Mouse (Mus musculus): ENCODE measurements around the gene Mier1. TPM values are rescaled to one million over a fixed set of nuclear protein-coding genes. Genes with fewer than 3 reads are reported as not detected.

The Mier1 gene
- polyA plus RNA-seq (2015; fragmentation: Nextera tagmentation; extraction: Ambion mirVana) = 53.1 and 59.0 TPM in 2 replicates

DNA sequence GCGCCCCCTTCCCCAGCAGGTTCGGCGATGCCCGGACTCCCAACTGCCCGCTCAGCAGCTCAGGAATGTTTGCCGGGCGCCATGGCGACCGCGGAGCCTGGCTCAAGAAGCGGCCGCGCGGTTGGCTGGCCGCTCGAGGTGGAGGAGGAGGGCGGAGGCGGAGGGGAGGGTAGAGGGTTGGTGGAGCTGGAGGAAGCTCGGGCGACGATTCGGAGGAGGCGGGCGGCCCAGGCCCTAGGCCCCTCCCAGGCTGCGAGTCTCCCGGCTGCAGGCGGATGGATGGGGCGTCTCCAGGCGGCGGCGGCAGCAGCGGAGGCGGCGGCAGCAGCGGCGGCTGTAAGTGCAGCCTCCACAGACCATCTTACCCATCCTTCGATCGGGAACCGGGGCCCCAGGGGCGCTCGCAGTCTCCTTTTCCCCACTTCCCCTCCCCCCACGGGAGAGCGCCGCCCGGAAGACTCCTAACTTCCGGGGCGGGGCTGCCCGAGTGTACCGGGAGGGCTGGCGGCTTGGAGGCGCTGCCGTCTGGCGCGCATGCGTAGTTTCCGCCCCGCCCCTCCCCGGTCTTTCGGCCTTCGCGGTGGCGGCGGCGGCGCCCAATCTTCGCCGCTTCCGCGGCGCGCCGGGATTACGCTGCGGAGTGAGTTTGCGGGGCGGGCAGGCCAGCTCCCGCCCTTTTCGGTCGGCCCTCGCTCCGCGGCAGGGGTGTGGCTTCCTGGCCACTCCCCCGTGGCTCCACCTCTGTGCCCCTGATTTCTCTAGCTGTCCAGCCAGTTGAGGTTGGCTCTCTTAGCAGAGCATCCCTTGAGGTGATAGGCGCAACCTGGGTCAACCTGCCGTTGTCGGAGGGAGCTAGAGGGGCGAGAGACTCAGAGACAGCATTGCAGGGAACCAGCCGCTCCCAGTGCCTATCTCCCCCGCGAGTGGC is at the start of gene Mier1, which contains the start of gene Wdr78:
Gene Mier1 (plus strand): TSS at position 207 of the 928 bp plus-strand sequence.
Gene Wdr78 (minus strand): TSS at position 372 of the 928 bp plus-strand sequence.
- H3K27me3 ChIP-seq = no peaks in the 10 kb centered on the region
- peak within 1 kb of the TSS; percentile 99 for H3K27ac ChIP-seq
- under 1% methylated on average over 89 of the region's 90 CpGs for WGBS
- H3K4me2 ChIP-seq (replicated peaks) = peak within 1 kb of the TSS; percentile 79
- H3K4me3 ChIP-seq = peak within 1 kb of the TSS; percentile 82
- no peaks in the 10 kb centered on the region for H3K9me3 ChIP-seq
- peaks cover 24% of the 10 kb centered on the region for H3K4me1 ChIP-seq
- peak; percentile 99 for ATAC-seq (ENCODE audit: low FRiP score, low read depth)
- peaks cover 14% of the 10 kb centered on the region for H3K36me3 ChIP-seq
- peak within 1 kb of the TSS; percentile 79 for H3K9ac ChIP-seq

DNA sequence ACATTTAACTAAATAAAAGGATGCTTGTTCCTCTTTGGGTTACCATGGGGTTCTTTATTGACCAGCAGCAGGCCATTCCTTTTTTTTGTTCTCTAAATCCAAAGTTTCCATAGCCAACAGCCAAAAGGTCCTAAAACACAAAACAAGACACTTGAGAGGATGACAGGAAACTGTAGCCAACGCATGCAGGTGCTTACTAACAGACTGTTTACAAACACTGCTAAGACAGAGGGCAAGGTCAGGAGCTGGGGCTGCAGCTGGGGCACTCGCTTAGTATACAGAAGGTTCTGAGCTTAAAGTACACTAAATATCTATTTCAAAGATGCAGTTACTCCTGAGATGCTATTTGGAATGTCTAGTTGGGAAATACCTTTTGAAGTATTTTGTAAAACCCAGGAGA is 49.8 kb upstream of the Mier1 start:
- H3K4me2 ChIP-seq (replicated peaks) = no peak overlapping the region
- H3K9me3 ChIP-seq = no peaks in the 10 kb centered on the region
- WGBS = 71% methylated on average over 2 of the region's 2 CpGs
- no peaks in the 10 kb centered on the region for H3K36me3 ChIP-seq
- no peaks in the 10 kb centered on the region for H3K27me3 ChIP-seq
- no peak overlapping the region for H3K9ac ChIP-seq
- ATAC-seq (ENCODE audit: low FRiP score, low read depth) = no peak
- H3K4me1 ChIP-seq = no peaks in the 10 kb centered on the region
- H3K27ac ChIP-seq = no peak overlapping the region
- H3K4me3 ChIP-seq = no peak overlapping the region

- 75% methylated on average over 5 of the region's 5 CpGs for WGBS
- Histone ChIP-seq H3K4me2 (replicated peaks) (no peak overlapping the region), H3K9me3 (no peaks in the 10 kb centered on the region), H3K36me3 (no peaks in the 10 kb centered on the region), H3K9ac (no peak overlapping the region), H3K27ac (no peak overlapping the region), H3K4me1 (no peaks in the 10 kb centered on the region), H3K27me3 (no peaks in the 10 kb centered on the region), H3K4me3 (no peak overlapping the region)
- no peak for ATAC-seq (ENCODE audit: low FRiP score, low read depth)
Observed at GRCm38 (mm10) chr4:103064976-103065375, 49.2 kb upstream of the Mier1 start.

DNA sequence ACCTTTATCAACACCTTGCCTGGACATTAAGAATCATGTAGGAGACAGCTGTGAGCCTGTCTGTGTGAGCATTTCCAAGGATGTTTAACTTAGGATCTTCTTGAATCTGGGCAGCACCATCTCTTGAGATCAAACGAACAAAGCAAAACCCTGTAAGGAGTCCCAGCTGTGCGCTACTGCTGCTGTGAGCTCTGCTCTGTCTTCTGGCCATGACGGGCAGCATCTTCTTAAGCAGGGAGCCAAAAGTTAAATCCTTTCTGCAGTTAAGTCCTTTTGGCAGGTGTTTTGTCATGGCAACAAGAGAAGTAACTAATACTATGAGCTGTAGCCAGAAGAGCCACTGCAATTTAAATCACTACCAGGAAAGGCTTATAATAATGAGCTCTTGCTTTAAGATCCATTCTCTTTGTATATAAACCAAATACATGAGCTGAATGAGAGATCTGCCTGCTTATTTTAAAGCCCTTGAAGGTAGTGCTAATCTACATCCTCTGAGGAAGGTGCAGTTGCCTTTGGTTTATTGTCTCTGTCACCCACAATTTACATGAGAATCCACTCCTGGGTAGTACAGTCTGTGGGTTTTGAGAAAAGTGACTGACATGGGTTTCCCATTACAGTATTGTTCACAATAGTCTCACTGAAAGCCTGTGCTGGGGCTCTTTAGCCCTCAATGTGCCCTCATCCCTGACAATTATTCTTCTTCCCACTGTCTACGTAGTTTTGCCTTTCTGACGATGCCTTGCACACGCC is 46.1 kb upstream of the Mier1 start:
- H3K9me3 ChIP-seq = no peaks in the 10 kb centered on the region
- no peak overlapping the region for H3K27ac ChIP-seq
- no peaks in the 10 kb centered on the region for H3K36me3 ChIP-seq
- no peak overlapping the region for H3K4me3 ChIP-seq
- H3K9ac ChIP-seq = no peak overlapping the region
- H3K27me3 ChIP-seq = no peaks in the 10 kb centered on the region
- 71% methylated on average over 6 of the region's 6 CpGs for WGBS
- no peak overlapping the region for H3K4me2 ChIP-seq (replicated peaks)
- H3K4me1 ChIP-seq = no peaks in the 10 kb centered on the region
- ATAC-seq (ENCODE audit: low FRiP score, low read depth) = no peak

GRCm38 (mm10) chr4:103070631-103071030 is 43.6 kb upstream of the Mier1 start:
- Histone ChIP-seq H3K4me2 (replicated peaks) (no peak overlapping the region), H3K4me3 (no peak overlapping the region), H3K36me3 (no peaks in the 10 kb centered on the region), H3K27me3 (no peaks in the 10 kb centered on the region), H3K27ac (no peak overlapping the region), H3K9ac (no peak overlapping the region), H3K9me3 (no peaks in the 10 kb centered on the region), H3K4me1 (no peaks in the 10 kb centered on the region)
- WGBS = 35% methylated on average over 3 of the region's 3 CpGs
- no peak for ATAC-seq (ENCODE audit: low FRiP score, low read depth)

DNA sequence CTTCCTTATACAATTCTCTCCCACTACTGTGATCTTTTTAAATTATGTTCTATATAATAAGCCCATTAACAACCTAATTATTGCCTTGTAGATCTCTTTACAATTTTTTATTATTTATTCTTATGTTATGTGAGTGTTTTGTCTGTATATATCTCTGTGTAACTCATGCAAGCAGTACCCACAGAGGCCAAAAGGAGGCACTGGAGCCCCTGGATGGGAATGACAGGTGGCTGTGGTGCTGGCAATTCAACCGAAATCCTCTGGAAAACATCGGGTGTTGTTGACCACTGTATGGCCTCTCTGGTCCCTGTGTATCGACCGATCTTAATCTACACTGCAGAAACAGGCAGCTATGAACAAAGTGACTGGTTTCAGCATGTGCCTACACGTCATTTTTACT is 29.0 kb upstream of the Mier1 start:
- ATAC-seq (ENCODE audit: low FRiP score, low read depth) = no peak
- H3K4me3 ChIP-seq = no peak overlapping the region
- WGBS = 88% methylated on average over 5 of the region's 5 CpGs

DNA sequence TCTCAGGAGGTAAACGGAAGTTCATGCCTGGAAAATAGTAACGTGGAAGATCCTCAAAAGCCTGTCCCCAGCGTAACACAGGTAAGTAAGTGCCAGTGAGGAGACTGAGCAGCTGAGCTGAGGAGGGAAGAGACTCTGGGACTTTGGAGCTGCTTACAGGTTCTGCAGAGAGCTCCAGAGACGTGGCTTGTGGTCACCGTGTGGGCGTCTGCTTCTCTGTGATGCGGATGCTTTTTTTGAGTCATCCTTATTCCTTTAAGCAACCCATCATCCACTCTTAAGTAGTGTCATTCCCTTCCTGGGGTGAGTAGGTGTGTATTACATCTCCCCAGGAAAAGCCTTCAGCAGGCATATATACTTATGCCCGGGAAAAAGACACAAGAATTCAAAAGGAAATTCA is 18.3 kb upstream of the Mier1 start:
- Histone ChIP-seq H3K9me3 (no peaks in the 10 kb centered on the region), H3K27ac (no peak overlapping the region), H3K4me1 (no peaks in the 10 kb centered on the region), H3K9ac (no peak overlapping the region), H3K27me3 (no peaks in the 10 kb centered on the region), H3K4me3 (no peak overlapping the region), H3K36me3 (no peaks in the 10 kb centered on the region), H3K4me2 (replicated peaks) (no peak overlapping the region)
- no peak for ATAC-seq (ENCODE audit: low FRiP score, low read depth)
- 91% methylated on average over 8 of the region's 8 CpGs for WGBS

More for the DNA sequence above, 29.0 kb upstream of the Mier1 start:
- Histone ChIP-seq H3K27ac (no peak overlapping the region), H3K4me1 (no peaks in the 10 kb centered on the region), H3K4me2 (replicated peaks) (no peak overlapping the region), H3K36me3 (no peaks in the 10 kb centered on the region), H3K27me3 (no peaks in the 10 kb centered on the region), H3K9me3 (no peaks in the 10 kb centered on the region), H3K9ac (no peak overlapping the region)

- Histone ChIP-seq H3K4me3 (no peak overlapping the region), H3K27me3 (no peaks in the 10 kb centered on the region), H3K9me3 (no peaks in the 10 kb centered on the region), H3K36me3 (no peaks in the 10 kb centered on the region; the same call in 1 of the 2 replicates), H3K4me2 (replicated peaks) (no peak overlapping the region), H3K27ac (no peak overlapping the region), H3K4me1 (no peaks in the 10 kb centered on the region), H3K9ac (no peak overlapping the region)
- no peak for ATAC-seq (ENCODE audit: low FRiP score, low read depth)
- 91% methylated on average over 5 of the region's 5 CpGs for WGBS
Observed at GRCm38 (mm10) chr4:103098532-103098931, 15.7 kb upstream of the Mier1 start.

GRCm38 (mm10) chr4:103112651-103113050 is 1.5 kb upstream of the Mier1 start:
- ATAC-seq (ENCODE audit: low FRiP score, low read depth) = no peak

GRCm38 (mm10) chr4:103113402-103113801 is 788 bp upstream of the Mier1 start:
- Histone ChIP-seq H3K36me3 (peaks cover 14% of the 10 kb centered on the region), H3K9me3 (no peaks in the 10 kb centered on the region), H3K4me1 (peaks cover 20% of the 10 kb centered on the region), H3K27ac (peak overlapping the region; percentile 99), H3K4me2 (replicated peaks) (peak overlapping the region; percentile 79), H3K27me3 (no peaks in the 10 kb centered on the region), H3K4me3 (peak overlapping the region; percentile 82), H3K9ac (peak overlapping the region; percentile 79)
- ATAC-seq (ENCODE audit: low FRiP score, low read depth) = no peak
- WGBS = 8% methylated on average over 11 of the region's 11 CpGs

More at GRCm38 (mm10) chr4:103112651-103113050, 1.5 kb upstream of the Mier1 start:
- Histone ChIP-seq H3K9me3 (no peaks in the 10 kb centered on the region), H3K36me3 (peaks cover 14% of the 10 kb centered on the region), H3K4me1 (peaks cover 20% of the 10 kb centered on the region), H3K4me2 (replicated peaks) (peak overlapping the region; percentile 79), H3K27ac (no peak overlapping the region), H3K4me3 (peak overlapping the region; percentile 82), H3K9ac (peak overlapping the region; percentile 79), H3K27me3 (no peaks in the 10 kb centered on the region)
- WGBS = 41% methylated on average over 7 of the region's 7 CpGs

DNA sequence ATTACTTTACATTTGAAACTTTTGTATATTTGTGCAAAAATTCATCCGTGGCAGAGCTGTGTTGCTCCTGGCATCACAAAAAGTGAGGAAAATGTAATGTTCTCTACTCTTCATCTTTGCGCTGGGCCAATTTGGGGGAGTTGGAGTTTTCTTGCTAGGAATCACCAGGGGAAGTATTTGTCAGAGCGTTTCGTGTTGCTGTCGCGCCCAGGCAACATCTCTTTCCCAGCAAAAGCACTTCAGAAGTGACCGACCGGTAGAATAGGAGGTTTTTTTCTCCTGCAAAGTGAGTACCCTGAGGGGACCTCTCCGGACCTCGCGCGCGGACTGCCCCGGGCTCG is 4.7 kb downstream of the Mier1 start:
- Histone ChIP-seq H3K27ac (peak overlapping the region; percentile 95), H3K9ac (peak overlapping the region; percentile 98), H3K9me3 (no peaks in the 10 kb centered on the region), H3K27me3 (no peaks in the 10 kb centered on the region), H3K36me3 (peaks cover 5% of the 10 kb centered on the region), H3K4me2 (replicated peaks) (peak overlapping the region; percentile 70), H3K4me1 (peaks cover 34% of the 10 kb centered on the region), H3K4me3 (peak overlapping the region; percentile 88)
- ATAC-seq (ENCODE audit: low FRiP score, low read depth) = no peak
- under 1% methylated on average over 15 of the region's 15 CpGs for WGBS

Data from limb, embryonic 13.5 days (tissue).